Mouse (Mus musculus) layer of hippocampus, adult 11-12 months (tissue): Measurements from ENCODE around the gene Gnai2.

Source experiments
- DNase-seq: peaks from one replicate; pipeline ENCODE4 v3.0.0; 2022; ENCODE audit warnings: low spot score

Gene Gnai2

DNA sequence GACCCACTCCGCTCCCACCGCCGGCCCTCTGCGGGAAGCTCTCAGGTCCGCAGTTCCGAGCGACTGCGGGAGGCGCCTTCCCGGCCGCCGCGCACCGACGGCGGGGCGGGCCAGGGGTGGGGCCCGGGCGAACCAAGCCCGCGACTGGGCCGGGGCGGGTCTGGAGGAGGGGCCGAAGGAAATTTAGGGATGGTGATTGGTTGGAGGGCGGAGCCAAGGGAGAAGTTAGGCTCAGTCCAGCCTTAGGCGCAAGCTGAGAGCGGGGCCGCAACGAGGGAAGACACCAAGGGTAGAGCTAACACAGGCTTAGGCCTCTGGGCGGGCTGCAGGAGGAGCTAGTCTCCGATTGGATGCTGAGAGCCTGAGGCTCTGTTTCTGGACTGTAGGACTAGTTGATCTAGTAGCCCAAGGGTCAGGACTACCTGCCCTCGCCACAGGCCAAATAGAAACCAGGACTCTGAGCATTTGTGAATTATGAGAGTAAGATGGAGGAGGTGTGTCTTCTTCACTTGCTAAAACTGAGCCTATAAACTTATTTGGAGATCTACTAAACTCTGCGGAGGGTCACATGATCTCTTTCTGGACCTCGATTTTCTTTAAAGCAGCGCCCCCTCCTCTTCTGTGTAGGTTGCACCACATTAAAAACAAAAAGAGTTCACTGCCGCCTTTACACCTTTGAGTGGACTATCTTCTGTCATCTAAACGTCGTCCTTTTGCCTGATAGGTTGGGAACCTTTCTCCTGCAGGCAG lies at the start of gene Gnai2:
Gene Gnai2 (minus strand): TSS at position 89 of the 750 bp plus-strand sequence.
- DNase-seq = peak; percentile 94

DNA sequence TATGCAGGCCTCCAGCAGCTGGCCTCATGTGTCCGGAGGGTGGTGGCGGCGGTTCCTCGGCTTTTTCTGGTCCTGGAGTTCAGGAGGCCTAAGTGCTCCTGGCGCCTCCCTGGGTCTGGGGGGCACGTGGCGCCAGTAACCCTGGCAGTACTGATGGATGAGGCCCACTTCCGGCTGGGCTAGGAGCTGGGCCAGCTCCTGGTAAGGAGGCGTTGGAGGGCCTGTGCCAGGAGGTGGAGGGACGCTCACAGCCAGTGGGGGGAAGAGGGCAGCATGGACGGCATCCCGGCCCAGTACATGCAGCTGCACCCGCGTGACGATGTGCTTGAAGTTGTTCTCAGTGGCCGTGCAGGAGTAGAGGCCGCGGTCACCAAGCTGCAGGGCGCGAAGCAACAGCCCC lies 47.2 kb upstream of the Gnai2 start:
- no peak for DNase-seq

DNA sequence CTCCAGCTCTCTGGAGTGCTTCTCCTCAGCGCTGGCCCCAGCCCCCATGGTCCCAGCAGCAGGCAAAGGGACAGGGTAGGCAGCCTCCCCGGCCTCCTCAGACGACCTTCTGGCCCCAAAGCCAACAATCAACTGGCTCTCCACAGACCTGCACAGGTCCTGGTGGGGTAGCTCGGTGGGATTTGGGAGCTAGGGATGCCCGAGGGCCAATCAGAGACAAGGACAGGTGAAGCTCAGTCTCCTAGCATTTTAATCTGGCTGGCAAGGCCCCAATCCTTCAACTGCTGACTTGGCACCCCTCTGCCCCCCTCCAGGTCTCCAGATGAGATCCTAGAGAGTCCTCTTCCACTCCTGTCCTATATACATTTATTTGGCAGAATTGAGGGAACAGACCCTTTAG lies 44.3 kb upstream of the Gnai2 start, which contains the start of gene Gnat1:
Gene Gnat1 (minus strand): TSS at position 212 of the 400 bp plus-strand sequence.
- DNase-seq = no peak

DNA sequence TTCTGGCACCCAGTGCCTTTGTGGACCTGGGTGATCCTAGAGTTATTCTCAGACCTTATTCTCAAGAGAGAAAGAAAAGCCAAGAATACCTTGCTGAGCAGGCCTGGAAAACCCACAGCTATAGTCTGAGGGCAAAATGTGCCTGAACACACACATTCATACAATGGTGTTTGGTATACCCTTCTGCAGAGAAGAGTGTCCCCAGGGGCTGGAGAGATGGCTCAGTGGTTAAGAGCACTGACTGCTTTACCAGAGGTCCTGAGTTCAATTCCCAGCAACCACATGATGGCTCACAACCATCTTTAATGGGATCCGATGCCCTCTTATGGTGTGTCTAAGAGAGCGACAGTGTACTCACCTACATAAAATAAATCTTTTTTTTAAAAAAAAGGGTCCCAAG lies 43.7 kb upstream of the Gnai2 start:
- DNase-seq = no peak

DNA sequence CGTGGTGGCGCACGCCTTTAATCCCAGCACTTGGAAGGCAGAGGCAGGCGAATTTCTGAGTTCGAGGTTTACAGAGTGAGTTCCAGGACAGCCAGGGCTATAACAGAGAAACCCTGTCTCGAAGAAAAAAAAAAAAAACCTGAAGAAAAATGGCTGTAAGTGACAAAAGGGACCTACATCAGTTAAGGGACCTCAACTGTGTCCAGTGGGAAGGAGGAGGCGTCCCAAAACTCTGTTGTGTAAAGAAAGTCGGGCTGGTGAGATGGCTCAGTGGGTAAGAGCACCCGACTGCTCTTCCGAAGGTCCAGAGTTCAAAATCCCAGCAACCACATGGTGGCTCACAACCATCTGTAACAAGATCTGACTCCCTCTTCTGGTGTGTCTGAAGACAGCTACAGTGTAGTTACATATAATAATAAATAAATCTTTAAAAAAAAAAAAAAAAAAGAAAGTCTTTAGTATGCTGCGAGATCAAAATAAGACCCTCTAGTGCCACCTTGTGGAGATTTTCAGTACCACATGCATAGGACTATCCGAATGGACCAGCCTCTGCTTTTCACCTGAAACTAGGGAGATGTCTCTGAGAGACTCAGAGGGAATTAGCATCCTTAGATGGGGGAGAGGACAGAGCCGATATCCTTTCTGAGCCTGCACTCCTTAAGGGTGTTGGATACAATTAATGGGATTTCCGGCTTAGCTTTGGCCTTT lies 42.8 kb upstream of the Gnai2 start:
- peak; percentile 87 for DNase-seq

DNA sequence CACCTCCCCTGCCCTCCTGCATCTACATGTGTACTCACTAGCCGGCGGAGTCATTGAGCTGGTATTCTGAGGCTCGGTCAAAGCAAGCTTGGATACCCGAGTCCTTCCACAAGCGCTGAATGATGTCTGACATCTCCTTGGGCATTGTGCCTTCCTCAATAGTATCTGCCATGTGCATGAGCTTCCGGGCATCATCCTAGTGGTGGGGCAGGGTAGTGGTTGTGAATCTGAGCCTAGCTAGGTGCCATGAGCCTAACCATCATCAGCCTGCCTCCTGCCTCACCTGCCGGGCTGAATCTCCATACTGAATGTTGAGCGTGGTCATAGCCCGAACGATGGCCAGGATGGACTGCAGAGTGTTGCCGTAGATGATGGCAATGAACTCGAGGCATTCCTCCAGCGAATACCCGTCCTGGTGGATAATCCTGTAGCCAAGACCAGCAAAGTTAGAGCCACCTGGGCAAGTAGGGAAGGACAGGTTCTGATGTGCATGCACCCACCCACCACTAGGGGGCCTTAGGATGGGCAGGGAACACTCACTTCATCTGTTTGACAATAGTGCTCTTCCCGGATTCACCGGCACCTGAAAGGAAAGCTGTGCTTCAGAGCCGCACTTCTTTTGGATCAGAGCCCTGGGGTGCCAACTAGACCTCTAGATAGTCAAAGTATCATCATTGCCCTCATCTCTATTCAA lies 42.1 kb upstream of the Gnai2 start:
- DNase-seq = no peak

DNA sequence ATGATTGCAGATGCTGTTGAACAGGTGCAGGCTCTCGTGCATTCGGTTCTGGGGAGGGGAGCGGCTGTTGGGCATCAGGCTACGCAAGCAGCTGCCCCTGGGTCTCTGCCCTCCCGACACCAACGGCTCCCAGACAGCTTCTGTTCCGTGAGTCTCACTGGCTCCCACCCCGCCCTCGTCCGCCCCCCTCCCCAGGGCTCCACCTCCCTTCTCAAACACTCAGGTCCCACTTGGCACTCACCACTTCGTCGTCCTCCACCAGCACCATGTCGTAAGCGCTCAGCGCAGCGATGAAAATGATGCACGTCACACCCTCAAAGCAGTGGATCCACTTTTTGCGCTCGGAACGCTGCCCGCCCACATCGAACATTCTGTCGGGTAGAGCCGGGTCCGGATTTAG lies 41.1 kb upstream of the Gnai2 start:
- DNase-seq = no peak

DNA sequence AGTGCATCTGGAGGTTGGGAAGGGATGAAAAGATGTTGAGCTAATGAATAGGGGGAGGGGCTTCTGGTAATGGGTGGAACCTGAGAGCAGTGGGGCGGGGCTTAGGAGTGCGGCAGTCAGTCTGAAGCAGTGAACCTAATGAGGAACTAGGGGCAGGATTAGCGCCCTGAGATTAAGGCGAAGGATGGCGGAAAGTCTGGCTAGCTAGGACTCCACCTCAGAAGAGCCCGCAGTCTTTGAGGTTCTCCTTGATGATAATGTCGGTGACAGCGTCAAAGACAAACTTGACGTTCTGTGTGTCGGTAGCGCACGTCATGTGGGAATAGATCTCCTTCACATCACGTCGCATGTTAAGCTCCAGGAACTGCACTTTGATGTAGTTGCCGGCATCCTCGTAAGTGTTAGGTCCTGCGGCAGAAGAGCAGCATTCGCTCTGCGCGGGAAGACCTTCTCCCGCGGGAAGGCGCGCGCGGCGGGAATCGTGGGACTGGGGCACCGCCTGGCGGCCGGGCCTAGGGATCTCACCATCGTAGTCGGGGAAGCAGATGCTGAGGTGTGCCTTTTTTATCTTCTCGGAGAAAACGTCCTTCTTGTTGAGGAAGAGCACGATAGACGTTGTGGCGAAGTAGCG lies 40.6 kb upstream of the Gnai2 start:
- DNase-seq = peak; percentile 58

DNA sequence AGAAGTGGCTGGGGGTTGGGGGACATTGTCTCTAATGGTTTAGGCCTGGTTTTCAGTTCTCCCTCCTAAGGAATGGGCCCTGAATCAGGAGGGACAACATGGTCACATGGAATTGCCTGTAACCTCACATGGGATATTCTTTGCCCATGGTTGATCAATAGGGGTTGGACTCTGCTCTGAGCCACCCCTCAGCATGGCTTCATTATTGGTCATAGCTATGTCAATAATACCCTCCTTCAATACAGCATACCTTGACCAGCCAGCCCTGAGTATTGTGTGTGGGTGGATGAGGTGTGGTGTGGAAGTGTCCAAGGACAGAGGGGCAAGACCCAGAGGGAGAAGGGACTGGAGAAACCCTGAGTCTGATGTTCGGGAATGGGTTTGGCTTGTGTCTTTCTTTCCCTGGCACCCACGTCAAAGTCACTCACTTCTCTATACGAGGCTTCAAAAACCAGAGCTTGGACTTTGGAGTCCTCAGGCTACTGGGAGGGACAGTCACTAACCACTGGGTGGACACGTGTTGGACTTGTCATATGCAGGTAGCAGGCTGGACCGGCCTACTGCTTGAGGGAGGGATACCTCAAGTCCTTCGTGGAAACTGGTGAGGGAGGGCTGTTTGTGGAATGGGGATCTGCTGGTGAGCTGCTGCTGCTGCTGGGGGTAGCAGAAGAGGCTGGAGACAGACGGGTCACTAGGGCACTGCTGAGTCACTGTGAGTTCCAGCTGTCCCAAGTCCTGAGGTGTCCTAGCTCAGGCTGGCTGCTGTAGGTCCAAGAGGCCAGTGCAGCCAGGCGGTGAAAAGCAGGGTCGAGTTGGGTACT lies 39.7 kb upstream of the Gnai2 start:
- no peak for DNase-seq

DNA sequence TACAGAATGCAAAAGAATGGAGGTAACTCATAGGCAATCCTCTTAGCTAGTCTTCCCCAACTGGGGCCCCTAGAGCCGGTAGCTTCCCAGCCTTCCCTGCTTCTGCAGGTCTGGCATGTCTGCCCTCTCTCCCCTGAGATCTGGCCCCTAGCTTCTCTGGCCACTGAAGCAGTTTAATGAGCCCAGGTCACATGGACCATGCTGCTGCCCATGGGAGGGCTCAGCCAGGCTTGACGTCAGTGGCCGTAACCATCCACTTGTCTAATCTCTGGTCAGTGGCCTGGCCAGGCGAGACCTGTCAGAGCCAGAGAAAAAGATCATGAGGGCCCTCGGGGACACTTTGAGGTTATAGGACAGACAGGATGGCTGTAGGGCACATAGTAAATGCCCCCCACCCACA lies 35.1 kb upstream of the Gnai2 start:
- DNase-seq = no peak

DNA sequence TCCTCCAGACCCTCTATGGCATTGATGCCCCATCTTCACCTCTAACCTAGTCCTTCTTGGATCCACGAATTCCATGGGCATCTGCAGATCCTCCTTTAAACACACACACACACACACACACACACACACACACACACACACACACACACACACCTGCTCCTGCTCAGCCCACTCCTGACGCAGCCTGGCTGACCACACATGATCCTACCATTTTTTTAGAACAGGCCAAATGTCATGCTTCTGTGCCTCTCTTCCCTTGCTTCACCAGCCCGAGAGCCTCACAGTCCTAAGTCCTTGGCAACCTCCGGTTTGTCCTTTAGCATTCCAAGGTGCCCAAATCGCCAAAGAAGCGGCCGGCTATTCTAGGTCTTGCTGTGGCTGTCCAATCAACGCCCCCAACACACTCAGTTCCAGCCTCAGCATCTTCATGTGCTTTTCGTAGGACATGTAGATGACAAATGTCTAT lies 34.3 kb upstream of the Gnai2 start, which contains the start of gene Slc38a3:
Gene Slc38a3 (minus strand): TSS at position 51 of the 466 bp plus-strand sequence.
- no peak for DNase-seq

DNA sequence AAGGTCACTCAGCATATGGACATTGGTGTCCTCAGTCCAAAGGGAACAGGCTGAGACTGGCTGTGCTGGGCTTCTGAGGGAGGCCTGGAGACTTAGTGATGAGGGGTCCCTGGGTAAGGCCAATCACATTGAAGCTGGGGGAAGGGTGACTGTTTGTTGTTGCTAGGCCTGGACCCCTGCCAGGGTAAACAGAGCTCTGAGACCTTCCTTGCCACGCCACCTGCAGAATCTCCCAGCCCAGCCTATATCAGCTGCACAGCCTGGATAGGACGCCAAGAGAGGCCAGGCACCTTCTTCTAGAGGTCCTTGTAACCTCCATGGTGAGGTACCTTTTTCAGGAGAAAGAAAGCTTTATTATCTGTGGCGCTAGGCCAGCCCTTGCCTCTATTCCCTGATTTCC lies 33.7 kb upstream of the Gnai2 start:
- no peak for DNase-seq

DNA sequence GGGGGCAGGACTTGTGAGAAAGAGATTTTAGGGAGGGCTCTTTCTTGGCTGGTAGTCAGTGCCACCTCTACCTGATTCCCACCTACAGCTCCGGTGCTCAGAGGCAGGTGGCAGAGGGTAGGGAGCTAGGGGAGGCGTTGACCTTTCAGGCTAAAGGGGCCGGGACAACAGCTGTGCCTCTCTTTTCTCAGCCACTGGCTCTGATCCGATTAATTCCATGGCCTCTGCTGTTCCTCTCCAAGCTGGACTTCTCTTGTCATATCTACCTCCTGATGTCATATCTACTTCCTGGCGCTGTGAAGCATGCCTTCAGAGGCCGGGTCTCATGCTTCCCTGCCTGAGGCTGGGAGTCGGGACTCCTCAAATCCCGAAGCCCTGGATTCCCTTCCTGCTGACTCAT lies 32.8 kb upstream of the Gnai2 start:
- DNase-seq = no peak

DNA sequence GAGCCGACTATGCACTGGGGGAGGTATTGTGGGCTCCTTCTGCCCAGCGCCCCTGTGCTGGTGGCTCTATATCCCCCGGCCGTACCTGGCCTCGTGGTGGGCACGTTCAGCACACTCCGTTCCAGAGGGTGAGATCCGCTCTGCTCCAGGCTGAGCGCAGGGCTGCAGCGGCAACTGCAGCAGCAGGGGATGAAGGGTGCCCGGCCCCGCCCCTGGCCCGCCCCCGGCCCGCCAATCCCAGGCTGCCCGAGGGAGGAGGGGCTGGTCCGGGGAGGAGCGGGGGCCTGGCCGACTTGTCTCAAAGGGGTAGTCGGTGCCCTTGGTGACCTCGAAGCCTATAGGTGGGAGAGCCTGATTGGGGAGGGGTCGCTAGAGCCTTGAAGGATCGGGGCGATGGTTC lies 32.1 kb upstream of the Gnai2 start:
- no peak for DNase-seq

DNA sequence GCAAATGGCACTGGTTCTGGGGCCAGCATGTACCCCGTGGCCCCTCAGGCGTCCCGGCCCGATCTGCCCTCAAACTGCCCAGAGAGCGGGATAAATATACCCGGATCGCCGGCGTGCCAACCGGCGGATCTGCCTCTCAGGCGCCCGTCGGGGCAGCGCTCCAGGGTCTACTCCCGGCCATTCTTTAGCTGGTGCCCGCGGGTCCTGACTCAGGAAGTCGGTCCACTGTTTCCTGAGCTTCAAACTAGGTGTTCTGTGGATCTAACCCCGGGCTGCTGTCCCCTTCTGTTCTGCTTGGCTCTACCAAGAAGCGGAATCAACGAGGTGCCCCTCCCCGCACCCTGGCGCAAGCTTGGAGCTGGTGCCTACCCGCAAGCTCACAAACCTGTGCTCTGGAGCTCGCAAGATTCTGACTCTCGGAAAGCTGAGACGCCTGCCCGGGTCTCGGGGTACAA lies 31.6 kb upstream of the Gnai2 start:
- no peak for DNase-seq

DNA sequence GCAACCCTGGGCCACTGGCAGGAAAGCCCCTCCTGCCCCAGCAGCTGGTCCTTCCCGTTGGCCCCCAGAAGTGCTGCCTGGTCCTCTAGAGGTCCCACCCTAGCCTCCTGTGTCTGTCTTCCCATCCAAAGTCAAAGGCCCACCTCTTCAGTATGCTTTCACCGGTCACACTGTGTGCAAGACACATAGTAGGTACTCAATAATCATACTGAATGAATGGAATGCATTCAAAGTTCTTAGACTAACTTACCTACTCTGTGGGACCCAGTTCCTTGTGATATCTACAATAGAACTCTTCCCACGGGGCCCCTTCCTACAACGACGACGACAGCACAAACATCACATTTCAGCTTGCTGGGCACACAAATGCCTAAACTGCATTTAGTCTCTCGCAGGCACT lies 30.1 kb upstream of the Gnai2 start:
- no peak for DNase-seq

DNA sequence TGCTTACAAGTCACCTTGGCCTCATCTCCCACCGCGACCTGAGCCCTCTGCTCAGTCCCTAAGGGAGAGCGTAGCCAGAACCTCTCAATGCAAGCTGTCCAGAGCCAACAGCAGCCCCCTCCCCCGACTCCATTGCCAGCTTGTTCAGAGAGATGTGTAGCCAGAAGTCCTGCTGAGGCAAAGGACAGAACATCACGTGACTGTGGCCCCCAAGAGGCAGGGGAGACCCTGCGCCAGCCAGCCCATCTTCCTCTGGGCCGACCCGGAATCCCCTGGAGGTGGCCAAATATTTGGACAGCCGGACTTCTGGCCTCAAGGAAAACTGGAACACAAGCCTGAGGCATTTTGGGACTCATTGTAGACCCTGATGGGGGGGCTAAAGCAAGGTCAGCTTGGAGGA lies 28.4 kb upstream of the Gnai2 start:
- no peak for DNase-seq

DNA sequence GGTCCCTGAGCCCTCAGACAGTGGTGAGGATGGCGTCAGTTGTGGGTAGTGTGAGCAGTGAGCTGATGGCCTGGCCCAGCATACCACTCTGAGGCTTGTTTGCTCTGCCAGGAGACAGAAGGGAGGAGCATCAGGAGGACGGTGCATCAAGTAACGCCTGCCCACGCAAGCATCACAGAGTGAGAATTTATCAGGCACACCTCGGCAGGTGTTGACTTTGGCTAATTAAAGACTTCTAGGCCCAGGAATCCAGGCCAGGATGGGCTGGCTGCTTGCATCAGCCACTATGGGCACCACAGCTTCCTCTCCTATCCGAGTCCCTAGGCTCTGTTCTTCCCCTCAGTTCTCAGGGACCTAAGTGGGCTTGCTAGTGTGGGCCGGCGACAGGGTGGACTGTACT lies 27.2 kb upstream of the Gnai2 start:
- no peak for DNase-seq

DNA sequence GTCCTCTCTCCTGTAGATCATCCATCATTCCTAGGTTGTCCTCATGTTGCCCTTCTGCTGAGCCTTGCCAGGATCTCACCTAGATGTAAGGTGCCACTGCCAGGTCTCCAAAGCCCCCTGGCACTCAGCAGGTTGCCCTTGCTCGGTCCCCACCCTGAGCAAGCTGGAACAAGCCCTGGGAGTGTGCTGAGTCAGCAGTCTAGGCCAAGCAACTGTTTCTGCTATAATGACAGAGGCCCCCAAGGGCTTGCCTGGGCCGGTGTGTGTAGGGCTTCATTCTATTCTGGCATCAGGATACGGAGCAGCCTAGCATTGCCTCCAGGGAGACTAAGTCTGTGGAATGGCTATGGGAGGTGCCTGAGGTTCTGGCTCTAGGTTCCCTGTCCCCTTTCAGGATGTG lies 25.6 kb upstream of the Gnai2 start:
- DNase-seq = no peak

DNA sequence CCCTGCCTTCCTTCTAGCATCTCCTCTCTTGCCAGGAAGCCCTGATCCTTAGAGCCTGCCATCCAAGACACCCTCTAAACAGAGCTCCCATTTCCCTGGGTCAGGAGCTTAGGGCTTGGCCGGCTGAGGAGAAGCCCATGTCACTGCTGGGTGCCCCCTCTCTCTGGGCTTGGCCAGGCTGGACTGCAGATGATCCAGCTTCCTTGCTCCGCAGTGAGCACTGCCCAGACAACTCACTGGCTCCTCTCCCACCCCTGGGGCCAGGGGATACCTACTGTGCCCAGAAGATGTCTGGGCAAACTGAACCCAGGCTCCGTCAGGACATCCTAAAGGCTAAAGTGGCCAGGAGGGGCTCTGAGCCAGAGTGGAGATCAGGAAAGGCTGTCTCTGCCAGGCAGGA lies 24.8 kb upstream of the Gnai2 start:
- DNase-seq = no peak

DNA sequence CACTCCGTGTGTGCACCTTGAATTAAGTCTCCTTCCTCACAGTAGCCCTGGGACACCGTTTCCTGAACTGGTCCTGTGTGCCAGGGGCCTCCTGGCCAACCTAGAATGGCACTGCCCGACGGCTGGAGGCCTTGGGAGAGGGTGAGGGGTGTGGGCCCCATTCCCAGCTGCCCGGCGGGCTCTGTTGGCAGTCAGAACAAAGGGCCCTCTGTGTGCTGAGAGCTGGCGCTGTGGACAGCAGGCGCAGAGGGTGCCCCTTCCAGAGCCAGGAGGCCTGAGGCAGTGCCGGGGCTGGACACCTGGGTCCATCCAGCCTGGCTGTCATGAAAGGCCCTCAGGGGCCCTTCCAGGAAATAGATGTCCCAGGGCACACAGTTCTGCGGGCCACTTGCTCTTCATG lies 24.4 kb upstream of the Gnai2 start:
- DNase-seq = peak; percentile 78
